Mouse (Mus musculus) adrenal gland (tissue): ENCODE data around the gene Prkcq.

Experiments
- intact Hi-C: fragments of 180-260 bp; cut with DNase I; formaldehyde crosslinking; loops from one replicate; pipeline ENCODE4 v1.15.1; 2025
- long read RNA-seq, 2 experiments: library from polyadenylated mRNA; unstranded; transcript quantifications; one replicate each; pipeline ENCODE4 v2.0.0; 2020; ENCODE audit warnings: borderline replicate concordance in 1 of 2; ENCODE audit not compliant: insufficient replicate concordance in 1 of 2

Gene Prkcq
- long read RNA-seq, experiment 1, partial matches to known transcripts, result 0 of 1 reads
- long read RNA-seq, experiment 1, other reads (novel, unspliced or antisense), result 0 of 1 reads
- long read RNA-seq, experiment 2, partial matches to known transcripts, result 0 of 1 reads
- long read RNA-seq, experiment 2, other reads (novel, unspliced or antisense), result 0 of 1 reads

DNA sequence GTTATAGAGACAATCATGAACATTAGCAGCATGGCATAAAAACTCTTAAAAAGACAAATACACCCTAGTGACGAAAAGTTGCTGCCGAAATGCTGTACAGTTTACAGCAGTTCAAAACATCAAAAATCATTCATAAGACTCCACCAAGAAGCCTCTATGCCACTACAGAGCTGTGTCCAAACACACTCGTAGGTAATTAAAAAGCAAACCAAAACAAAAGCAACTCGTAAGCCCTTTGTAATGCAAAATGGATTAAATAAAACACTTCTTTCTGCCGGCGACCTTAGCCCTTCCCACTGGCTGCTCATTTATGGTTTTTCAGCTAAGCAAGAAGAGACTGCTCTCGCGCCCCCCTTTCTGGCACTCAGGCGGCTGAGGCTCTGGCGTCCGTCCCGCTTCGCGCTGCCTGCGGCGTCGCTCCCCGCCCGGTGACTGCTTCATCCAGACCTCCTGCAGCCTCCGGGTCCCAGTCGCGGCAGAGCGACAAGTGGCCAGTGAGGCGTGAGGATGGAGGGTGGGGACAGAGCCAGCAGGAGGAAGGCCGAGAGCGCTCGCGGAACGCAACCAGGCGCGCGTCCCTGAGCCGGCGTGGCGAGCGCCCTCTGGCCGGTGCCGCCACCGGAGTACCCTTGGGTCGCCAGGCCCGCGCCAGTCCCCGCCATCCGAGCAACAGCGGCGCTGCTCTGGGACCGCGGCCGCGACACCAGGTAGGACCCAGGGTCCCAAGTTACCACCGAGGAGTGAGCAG, at the start of gene Prkcq:
TSS of gene Prkcq (plus strand) at position 355 of the 748 bp plus-strand sequence.
- intact Hi-C loops, result no loop called here

DNA sequence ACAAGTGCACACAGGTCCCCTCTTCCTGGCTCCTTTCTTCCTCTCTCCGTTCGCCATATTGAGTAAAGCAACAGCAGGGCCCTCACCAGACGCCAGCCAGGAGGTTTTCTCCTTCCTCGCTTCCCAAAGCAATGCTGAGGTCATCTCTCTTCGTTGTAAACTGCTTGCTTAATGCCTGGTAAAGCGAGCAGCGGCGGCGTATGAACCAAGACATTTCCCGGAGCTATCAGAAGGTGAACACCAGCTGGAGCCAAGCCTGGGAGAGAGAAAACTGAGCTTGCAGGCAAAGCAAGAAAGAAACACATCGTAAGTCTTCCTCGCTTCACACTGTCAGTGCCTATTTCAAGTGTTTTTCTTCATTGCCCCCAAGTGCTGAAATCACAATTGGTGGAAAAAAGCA, 41.0 kb upstream of the Prkcq start:
- intact Hi-C loops, result no loop called here

DNA sequence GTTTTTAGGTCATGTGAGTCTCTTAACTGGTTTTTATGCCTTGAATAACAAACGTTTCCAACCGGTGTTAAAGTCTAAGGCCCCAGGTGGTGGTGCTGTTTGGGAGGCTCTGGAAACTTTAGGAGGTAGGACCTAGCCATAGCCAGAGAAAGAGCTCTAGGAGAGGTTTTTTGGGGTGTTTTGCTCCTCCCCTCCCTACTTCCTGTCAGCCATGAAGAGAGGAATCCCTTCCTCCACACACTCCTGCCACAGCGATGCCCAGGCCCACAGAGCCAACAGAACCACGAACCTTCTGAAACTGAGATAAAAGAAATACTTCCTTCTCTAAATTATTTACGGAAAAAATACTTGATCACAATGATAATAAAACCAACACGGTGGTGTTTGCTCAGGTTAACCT, 36.2 kb upstream of the Prkcq start:
- intact Hi-C loops, result no loop called here

DNA sequence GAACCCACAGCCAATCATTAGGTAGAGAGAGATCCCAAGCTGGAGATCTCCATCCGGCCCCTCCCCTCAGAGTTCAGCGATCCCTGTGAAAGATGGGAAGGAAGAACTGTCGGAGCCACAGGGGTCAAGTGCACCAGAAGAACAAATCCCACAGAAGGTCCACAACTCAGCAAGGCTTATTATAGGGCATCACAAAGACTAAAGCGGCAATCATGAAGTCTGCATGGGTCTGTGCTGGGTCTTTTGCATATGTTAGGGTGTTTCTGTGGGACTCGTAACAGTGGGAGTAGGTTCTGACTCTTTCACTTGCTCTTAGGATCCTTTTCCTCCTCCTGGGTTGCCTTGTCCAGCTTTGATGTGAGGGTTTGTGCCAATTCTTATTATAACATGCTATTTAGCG, 33.8 kb upstream of the Prkcq start:
- intact Hi-C loops, result no loop called here

DNA sequence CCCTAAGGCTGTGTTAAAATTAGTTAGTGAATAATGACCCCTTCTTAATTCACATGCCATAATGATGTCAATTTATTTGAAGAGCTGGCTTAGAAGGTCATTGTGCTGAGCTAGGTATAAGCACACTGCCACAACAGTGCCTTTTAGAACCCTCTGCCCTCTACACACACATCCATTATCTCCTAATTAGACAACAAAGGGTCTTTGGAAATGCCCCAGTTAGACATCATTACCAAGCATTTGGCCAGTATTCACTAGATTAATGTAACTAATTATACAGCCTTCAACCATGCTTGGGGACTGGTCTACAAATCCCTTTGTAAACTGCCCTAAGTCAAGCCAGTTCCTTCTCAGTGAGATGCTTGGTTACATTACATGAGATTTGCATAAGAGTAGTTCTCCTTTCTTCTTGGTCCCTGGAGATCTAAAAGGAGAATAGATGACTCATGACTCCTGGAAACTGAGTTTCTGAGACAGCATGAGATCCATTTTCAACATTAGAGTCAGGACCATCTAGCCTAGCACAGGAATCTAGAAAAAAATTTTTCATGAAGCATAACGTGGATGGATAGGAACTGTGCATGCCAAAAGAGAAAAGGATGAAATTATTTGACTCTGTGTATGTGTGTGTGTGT, 32.3 kb upstream of the Prkcq start:
- intact Hi-C loops, result no loop called here

DNA sequence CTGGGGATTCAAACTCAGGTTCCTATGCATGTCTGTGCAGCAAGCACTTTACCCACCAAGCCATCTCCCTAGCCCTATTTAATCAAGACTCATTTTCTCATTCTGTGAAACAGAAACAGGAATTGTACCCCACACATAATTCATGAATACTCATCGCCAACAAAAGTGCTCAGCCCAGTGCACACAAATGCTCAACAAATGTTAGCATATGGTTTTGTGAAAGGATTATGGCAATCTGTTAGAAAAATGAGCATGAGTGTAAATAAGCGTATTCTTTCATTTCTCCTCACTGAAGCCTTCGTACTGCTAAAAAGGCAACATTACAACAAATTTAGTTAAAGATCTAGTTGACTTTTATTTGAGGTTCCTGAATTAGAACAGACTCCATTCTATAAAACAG, 31.5 kb upstream of the Prkcq start:
- intact Hi-C loops, result no loop called here

DNA sequence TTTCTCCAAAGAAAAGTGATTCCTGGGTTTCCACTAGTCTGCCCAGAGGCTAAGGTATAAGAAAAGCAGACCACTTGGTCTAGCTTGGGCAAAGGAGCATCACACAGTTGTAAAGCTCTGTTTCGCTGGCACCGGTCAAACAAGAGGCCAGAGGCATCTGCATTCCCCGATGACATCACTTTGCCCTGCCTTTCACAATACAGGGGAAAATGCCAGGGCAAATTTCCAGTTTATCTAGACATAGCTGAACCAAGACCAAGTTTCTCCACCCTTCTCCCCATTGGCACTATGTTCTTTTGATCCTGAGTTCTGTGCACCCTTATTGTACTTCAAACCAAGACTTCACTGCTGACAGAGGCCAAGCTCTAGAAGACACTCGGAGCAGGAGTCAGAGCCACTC, 22.8 kb upstream of the Prkcq start:
- intact Hi-C loops, result no loop called here

DNA sequence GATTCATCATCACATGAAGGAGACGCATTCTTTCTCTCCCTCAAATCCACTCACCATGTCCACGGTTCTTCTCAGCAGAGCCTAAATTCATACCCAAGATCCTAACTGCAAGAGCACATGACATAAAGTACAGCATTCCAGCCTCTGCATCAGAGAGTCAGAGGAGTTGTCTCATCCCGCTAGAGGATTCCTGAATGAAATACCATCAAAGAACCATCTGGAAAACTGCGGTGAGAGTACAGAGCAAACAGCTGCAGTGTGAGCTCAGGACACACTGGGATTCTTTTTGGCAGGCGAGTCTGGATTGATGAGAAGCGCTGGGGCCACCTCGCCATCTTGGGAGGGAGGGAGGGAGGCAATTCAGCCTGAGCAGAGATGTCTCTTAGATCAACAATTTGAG, 20.9 kb upstream of the Prkcq start:
- intact Hi-C loops, result no loop called here

DNA sequence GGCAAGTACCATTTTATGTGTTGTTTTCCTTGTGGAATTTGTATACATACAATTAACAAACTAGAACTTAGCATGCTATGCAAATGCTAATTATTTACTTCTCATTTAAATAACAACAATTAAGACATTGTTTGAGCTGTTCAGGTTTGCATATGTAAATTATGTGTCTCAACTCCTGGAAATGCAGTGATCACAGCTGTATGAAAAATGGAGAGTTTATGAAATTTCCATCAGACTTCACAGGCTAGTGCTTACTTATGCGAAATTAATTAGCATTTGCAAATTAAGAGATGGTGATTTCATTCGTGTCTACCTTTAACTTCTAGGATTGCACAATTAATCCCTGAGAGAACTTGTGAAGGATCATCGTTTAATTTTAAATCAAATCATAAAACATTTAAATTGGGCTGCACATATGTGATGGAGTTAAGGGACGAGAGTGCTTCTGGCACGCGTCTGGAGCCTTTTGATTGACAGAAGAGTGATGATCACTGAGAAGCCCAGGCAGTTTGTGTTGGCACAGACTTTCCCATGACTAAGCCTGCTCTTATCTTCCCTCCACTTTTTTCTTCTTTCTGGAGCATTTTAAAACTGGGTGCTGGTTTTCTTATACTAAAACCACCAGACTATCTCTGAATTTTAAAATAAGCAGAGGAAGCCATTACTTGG, 20.1 kb upstream of the Prkcq start:
- intact Hi-C loops, result no loop called here

DNA sequence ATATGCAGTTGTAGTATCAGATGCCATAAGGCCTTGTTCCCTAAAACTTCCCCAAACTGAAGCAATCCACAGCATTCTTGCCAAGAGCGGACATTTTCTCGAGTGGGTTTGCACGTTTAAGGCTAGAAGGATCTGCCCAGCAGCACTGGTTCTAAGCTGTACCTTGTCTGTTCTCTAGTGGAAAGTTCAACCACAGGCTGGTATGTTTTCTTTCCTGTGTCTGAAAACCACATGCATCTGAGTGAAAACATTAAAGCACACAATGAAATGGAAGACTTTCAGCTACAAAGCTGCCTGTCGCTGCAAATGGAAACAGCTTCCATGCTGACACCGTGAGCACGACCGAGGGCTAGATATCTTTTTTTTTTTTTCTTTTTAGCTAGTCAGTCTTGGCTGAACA, 12.3 kb upstream of the Prkcq start:
- intact Hi-C loops, result no loop called here

DNA sequence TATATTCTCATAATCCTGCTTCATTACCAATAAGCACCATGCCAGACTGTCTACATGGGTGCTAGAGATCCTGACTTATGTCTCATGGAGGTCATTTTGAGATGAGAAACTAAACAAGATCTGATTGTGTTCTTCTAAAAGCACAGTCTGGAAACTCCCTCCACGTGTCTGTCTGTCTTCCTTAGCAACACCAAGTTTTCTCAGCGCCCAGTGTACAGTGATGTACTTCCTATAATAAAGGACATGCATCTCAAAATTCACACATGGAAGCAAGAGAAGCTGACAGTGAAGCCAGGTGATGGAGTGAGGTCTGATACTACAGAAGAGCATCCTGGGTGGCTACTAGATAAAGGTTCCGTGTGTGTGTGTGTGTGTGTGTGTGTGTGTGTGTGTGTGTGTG, 11.2 kb upstream of the Prkcq start:
- intact Hi-C loops, result no loop called here

DNA sequence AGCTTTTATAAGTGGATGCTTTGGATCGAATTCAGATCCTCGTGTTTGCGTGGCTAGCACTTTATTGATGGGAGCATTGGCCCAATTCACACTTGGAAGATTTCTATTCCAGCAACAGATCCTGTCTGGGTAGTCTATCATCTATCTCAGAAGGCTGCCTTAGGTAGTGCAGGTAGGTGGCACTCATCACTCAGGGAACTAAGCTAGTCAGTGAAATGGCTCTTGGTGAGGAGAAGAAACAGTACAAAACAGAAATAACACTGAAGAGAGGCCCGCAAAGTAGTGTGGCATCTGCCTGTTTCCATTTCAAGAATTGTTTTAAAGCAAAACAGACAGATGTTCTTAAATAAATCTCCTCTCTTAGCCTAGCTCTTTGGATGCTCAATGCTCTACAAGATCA, 10.6 kb upstream of the Prkcq start:
- intact Hi-C loops, result no loop called here

DNA sequence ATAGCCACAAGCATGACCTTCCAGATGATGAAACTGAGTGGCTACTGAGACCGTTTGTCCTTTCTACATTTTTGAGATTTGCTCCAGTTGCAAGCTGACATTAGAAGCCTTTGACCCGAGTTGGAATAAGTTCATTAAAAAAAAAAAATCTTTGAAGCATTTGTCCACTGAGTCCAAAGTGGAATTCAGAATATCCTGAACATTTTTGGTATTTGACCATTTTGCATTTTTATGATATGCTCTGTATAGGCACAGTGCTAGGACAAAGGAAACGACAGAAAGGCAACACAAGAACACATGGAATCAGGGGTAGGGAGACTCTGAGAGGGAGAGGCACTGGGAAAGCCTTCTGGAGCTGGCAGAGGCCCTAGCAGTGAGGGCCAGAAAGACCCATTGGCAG, 9.2 kb upstream of the Prkcq start:
- intact Hi-C loops, result no loop called here

DNA sequence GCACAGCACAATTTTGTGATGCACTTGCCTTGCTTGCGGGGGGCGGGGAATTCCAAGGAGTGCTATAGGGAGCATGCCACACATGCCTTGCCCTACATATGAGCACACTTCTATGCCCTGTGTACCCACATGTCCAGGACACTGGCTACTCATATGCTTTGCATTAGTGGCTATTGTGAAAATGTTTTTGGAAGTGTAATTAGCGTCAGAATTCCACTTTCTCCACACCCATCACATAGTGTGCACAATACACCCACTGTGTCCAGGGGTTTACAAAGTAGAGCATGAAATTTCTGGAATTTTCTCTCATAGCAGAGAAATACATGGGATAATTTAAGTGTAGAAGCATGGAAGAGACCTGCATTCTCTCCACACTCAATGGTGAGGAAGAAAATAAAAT, 7.7 kb upstream of the Prkcq start:
- intact Hi-C loops, result no loop called here

DNA sequence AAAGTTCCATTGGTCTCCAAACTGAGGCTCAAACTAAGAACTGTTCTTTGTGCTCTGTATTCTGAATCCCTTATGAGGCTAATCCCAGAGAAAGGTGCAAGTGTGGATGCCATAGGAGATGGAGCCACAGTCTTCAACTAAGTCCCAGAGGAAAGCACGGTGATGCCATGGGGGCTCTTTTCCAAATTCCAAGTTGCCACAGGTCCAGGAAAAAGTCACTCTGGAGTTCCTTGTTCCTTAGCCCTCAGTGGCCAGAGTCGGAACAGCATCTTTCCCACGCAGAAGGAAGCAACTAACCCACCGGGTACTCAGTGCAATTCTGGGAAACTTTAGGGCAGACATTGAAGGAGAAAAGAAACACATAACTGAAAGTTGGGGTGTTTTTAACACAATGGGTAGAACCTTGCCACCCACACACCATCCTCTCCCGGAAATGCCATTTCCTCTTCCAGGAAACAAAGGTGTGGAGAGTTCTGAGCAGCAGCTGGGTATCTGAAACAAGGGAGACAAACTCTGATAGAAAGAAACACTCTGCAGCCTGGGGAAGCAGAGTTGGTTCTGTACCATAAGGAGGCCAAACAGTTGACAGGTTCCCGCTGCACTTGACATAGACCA, 2.1 kb upstream of the Prkcq start:
- intact Hi-C loops, result no loop called here

DNA sequence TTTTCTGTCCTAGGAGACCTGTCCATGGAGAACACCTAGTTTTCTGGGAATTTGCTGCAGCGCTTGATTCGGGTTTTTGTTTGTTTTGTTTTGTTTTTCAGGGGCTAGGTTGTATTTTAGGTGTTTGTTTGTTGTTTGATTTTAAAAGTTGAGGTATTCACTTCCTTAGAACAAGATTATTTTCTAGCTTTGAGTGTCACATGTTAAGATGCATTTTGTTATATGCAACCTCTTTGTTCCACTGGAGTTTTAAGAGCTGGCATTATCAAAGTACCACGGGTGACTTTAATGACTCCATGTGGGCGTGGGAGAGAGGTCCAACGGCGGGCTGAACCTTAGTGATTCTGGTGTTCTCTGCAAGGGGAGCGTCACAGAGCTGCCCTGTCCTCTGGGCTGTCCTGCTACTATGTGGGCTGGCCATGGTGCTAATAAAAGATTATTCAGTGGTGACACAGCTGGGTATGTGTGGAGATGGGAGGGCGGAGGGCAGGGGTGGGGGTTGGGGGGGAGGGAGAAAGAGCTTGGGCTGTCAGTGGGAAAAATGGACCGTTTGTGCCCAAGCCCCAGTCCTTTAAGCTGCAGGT, 1.0 kb downstream of the Prkcq start:
- intact Hi-C loops, result no loop called here

DNA sequence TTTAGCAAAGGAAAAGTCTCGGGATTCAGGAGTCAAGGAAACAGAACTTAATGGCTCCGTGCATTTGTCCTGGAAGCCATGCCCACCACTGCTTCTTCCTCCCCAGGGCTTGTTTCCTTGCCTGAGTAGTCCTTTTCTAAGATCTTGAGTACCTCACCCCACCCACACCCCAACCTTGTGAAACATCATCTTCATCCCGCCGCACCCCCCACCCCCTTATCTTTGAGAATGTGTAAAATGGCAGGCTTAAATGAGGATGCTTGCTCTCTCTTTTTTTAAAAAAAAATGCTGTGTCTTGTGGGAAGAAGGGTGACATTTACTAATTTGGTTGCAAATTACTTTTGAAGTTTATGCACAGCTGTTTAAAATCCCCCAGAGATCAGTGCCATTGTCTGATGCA, 1.6 kb downstream of the Prkcq start:
- intact Hi-C loops, result no loop called here

DNA sequence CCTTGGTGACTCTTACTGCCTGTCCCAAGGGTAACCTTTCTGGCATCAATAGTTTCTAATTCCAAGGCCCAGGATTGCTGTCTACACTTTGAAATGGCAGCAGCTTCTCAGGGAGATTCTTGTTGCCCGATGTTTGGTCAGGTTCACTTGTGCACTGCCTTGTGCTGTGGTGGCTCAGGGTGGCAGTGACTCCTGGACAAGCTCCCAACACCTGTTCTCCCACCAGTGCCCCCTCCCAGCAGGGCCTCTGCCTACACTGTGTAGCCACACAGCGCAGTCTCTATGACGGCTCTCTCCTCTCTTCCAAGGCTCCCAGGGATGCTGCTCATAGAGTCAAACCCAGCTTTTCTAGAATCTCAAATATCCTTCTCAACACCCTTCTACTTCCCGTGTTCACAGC, 2.2 kb downstream of the Prkcq start:
- intact Hi-C loops, result no loop called here

DNA sequence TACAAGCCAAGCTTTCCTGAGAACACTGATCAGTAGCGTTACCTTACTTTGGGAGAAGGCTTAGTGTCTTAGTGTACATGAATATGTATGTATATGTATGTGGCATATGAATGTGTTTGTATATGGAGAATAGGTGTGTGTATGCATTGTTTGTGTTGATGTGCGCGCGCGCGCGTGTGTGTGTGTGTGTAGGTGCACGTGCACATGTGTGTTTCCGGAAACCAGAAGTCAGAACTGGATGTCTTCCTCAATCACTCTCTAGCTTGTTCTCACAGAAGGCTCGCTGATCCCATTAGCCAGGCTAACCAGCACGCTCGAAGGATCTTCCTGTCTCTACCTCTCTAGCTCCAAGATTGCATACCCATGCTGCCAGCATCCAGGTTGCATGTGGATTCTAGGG, 6.0 kb downstream of the Prkcq start:
- intact Hi-C loops, result no loop called here

DNA sequence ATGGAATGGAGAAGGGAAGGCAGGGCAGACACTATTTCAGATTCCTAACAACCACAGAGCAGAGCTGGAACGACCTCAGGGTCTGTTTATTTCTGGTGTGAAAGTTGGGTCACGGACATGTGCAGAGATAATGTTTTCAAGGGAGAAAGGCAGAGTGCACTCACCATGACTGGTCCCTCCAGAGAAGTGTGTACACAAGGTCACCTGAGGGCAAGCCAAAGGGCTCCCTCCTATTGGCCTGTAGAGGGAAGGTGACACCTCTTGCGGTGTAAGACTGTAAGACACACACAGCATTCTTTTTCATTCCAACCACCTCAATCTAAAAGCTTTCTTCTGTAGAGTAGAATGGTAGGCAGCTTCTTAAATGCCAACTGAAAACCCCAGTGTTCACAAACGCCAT, 9.6 kb downstream of the Prkcq start:
- intact Hi-C loops, result no loop called here

DNA sequence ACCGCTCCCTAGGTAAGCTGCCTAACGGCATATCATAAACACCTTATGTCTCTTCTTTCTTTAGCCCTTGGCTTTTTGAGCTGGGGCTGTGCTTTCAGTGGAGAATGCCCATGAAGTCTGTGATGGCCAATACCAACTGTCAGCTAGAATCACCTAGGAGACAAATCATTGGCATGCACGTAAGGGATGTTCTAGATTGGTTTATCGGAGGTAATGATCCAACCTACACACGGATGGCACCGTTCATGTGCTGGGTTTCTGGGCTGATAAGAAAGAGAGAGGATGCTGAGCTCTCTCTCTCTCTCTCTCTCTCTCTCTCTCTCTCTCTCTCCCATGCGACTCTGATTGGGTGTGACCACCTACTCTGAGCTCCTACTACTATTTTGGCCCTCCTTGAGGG, 10.2 kb downstream of the Prkcq start:
- intact Hi-C loops, result no loop called here

DNA sequence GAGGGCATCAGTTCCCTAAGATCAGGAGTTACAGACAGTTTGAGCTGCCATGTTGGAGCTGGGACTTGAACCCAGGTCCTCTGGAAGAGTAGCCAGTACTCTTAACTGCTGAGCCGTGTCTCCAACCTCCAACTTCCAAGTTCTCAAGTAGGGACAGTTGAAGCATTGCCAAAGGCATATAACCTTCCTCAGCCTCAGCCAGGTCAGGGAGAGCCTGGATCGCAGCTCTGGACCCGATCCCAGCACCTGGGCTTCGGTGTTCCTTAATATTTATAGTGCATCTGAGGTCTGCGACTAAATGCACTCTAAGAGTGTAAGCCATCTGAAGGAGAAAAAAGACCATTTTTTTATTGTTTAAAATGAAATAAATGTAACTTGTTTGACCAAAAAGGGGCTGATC, 12.1 kb downstream of the Prkcq start:
- intact Hi-C loops, result no loop called here
